Mouse (Mus musculus): ENCODE measurements at regions not wholly inside any gene's neighbourhood (a gene's known extent, or its start where the extent isn't known, plus 50 kb on each side); places are given as distances from the start of the nearest gene placed in this dataset.

- DNase-seq = no peak
These were observed 98.0 kb downstream of the Dhx15 start for GRCm38 (mm10) chr5:52092273-52092672.

GRCm38 (mm10) chr5:52088131-52088530, 102.2 kb downstream of the Dhx15 start:
- no peak for DNase-seq

DNA sequence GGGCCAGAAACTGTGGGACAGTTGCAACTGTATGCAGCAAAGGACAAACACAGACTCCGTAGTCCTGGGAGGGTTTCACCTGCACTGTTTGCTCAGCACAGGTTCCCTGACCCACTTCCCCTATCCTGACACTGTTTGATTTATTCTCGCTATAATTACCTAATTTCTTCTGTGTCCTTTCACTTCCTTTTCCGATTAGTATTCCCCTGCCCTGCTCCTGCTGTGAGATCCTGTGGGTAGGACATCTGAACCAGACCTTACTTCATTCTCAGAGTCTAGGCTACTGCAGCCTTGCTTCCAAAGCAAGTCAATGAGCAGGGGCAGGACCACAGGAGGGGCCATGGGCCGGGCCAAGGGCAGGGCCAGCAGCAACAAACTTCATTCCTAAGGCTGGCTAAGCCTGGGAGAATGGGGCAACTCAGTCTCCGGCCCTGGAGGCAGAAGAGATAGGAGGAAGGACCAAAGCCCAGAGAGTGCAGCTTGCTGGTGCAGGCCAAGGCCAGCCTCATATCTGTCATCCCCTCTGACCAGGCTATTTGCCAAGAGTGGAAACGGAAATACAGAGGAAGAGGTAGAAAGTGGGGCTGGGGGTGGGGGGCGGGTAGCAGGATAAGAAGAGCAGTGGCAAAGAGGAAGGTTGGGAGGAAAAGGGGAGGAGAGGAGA, 103.4 kb downstream of the Dhx15 start:
- no peak for DNase-seq

DNA sequence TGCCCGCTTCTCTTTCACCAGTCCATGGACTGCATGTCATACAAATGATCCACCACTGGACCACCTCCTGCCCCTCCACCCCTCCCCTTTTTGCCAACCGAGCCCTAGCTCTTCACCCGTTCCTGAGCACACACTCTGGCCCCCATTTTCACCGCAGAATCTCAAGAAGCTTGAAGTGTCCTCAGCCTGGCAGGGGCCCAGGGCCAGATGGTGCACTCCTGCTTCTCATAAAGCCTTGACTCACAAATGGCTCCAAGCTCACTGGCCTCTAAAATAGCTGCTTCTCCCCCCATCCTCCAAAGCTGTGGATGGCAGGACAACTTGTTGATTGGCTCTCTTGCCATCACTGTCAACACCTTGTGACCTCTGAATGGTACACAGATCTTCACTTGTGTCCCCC, 110.0 kb downstream of the Dhx15 start:
- DNase-seq = no peak

DNA sequence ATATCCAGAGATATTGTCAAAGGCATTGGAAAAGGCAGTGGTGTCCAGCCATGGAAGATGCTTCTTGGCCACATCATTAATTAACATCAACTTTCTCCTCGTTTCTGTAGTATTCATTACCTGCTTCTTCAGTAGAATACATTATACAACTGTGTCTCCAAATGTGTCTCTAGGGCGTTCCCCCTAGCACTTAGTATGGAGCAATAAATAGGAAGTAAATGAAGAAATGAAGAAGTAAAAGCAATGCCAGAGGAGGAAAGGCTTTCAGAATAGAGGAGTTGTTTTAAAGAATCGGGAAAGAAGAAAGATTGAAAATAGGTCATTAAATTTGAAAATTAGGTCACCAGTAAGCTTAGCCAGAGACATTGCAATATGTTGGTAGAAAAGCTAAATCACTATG, 112.6 kb downstream of the Dhx15 start:
- no peak for DNase-seq

GRCm38 (mm10) chr5:52075096-52075495, 115.2 kb downstream of the Dhx15 start:
- DNase-seq = peak; percentile 41

- peak; percentile 86 for DNase-seq
These were observed 125.4 kb downstream of the Dhx15 start for GRCm38 (mm10) chr5:52064804-52065451.

DNA sequence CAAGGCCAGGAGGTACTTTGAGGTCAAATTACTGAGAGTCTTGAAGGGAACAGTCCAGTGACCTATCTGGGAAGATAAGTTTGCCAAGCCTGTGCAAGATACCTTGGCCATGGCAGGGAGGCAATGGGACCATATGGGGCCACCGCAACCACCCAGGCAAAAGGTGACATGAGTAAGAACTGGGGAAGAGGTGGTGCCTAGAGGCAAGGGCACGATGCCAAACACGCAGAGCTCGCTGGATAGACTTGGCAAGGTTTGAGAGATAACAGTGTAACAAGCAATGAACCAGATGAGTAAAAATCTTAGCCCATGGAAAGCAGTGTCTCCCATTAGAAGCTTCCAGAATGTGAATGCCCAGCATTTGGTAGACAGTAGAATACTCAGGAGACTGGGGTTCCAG, 128.1 kb downstream of the Dhx15 start:
- DNase-seq = no peak

DNA sequence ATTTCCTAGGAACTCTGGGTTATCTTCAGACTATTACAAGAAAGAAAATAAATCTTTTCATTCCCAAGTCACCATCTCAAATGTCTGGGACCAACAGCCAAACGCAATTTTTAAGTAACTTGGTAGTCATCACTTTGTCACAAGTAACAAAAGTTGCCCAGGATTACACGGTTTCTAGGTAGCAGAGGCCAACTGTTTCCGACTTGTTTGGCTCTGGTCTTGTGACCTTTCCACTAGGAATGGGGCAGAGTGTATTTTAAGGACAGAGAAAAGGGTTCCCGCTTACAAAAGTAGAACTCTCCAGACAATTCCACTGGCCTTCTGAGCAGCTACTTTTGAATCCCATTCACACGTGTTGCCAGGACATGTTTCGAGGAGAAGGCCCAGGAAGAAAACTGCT, 129.1 kb downstream of the Dhx15 start:
- no peak for DNase-seq

GRCm38 (mm10) chr5:52057261-52057660, 133.1 kb downstream of the Dhx15 start:
- DNase-seq = no peak

GRCm38 (mm10) chr5:52052072-52052465, 138.2 kb downstream of the Dhx15 start:
- DNase-seq = no peak

GRCm38 (mm10) chr5:52051383-52052071, 138.8 kb downstream of the Dhx15 start:
- DNase-seq = no peak

GRCm38 (mm10) chr5:52048790-52049189, 141.5 kb downstream of the Dhx15 start:
- DNase-seq = no peak

DNA sequence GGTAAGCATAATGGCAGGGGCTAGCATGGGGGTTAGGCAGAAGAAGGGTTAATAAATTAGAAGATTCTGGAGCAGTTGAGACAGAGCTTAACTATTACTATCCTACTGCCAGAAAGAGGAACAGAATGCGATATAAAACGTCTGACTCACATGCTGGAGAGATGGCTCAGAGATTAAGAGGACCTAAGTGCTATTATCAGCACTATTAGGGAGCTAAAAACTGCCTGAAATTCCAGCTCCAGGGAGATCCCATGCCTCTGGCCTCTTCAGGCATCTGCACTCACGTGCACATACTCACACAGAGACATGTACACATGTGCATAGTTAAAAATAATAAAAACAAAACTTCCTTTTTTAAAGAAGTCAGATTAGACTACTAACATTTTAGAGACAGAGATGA, 143.6 kb downstream of the Dhx15 start:
- no peak for DNase-seq

GRCm38 (mm10) chr5:52044101-52044500, 146.2 kb downstream of the Dhx15 start:
- DNase-seq = no peak

GRCm38 (mm10) chr5:52041447-52041846, 148.9 kb downstream of the Dhx15 start:
- DNase-seq = no peak

DNA sequence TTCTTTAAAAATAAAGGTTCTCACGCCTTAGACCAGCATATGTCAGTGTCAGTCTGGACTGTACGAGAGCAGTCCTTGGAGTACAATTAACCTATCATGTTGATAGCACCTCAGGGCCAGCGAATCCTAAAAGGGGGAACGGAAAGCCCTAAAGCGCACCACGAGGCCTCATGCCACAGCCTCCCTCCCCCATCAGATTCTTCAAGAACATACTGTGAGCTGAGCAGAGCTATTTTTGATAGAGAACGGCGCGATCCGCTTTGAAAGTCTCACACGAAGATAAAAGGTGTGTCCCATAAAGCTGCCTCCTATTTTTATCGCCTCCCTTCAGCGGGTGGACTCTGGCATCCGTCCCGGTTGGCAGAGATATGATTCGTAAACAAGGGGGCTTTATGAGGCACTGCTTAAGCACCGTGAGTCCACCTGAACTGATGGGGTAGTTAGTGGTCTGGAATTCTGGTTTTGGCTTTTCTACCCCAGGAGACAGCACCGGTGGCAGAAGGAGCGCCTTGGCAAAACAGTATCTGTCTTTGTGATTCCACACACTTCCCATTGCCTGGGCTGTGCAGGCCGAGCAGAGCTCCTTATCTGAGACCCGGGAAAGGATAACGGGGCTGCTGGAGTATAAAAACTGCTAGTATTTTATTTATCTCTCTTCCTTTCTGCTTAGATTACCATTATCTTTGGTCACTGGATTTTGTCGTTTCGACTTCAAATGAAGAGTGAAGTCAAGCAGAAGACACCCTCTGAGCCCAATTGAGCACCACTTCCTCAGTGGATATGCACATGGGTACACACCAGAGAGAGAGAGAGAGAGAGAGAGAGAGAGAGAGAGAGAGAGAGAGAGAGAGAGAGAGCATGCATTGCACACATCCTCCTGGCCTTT, 149.6 kb downstream of the Dhx15 start:
- DNase-seq = no peak

DNA sequence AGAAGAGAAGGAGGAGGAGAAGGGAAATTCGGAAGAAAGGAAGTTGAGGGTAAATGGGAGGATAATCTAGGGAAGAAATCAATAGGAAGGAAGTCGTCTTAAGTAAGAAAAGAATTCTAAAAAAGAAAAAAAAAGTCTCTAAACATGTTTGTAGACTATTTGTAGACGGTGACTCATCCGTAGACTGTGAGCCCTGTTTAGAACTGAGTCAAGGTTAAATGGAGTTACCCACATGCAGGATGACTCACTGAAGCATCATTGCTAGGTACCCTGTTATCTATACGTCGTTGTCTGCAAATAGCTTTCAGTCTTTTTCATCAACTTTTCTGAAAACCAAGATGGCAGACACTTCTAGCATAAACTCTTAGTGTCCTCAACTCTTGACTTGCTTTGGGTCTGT, 155.0 kb downstream of the Dhx15 start:
- DNase-seq = no peak

GRCm38 (mm10) chr5:52027478-52027877, 162.8 kb downstream of the Dhx15 start:
- DNase-seq = no peak

- no peak for DNase-seq
These were observed 164.2 kb downstream of the Dhx15 start for GRCm38 (mm10) chr5:52026148-52026547.

DNA sequence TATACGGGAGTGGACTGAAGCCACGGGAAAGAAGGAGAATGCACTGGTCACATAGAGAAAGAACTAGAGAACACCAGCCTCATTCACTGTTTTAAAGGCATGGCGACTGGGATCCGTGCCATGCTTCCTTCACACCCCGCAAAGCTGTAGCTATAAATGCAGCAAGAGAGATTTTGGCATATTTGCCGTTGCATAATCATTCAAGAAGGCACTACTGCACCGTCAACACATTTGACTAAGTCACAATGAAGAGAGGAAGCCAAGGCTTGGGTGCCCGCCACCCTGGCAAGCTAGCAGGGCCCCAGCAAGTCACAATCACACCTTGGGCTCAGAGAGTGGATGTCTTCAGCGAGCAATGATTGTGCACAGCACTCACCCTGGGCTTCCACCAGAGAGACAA, 167.1 kb downstream of the Dhx15 start:
- no peak for DNase-seq

GRCm38 (mm10) chr5:52016992-52017391, 173.3 kb downstream of the Dhx15 start:
- no peak for DNase-seq

DNA sequence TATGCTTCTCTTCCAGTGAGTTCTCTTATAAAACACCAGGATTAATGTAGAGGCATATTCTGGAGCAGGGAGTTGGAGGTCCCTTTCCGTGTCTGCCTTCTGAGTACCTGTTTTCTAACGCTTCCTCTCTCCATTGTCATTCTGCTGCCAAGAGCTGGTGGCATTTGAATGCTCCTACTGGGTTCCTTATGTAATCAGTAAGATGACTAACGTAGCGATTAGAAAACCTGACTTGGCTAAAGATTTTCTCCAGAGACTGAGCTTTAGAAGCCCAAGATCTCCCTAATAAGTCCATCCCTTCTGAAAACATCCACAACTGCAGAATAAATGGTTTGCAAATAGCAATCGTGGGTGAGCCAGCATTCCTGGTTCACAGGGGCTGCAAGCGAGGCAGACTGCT, 174.5 kb downstream of the Dhx15 start:
- no peak for DNase-seq
